Mouse (Mus musculus): ENCODE measurements around the gene Ambra1. TPM values are rescaled to one million over a fixed set of nuclear protein-coding genes. Genes with fewer than 3 reads are reported as not detected.

Gene Ambra1
- polyA plus RNA-seq, 1 experiment from 2014 or later: 14.5 TPM

DNA sequence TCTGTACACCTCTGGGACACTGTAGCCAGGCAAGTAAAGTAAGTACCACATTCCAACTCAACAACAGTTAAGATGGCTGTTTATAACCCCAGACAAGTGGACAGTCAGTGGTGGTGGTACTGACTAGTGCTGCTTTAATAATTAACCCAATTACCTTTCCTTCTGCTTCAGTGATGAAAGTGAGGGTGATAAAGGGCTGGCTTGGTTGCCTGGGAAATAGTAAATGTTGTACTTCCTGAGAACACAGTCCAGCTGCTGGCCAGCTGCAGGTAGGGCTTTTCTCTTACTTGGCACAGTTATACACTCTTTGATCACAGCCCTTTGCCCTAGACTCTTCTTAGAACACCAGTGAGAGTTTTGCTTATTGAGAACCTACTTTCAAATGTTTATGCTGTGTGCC is 102.3 kb downstream of the Ambra1 start:
- Histone ChIP-seq H3K4me2 (no peak overlapping the region), H3K9ac (no peak overlapping the region), H3K4me1 (replicated peaks) (peaks cover 13% of the 10 kb centered on the region; the same call in 1 of the 2 replicates), H3K27ac (ENCODE audit: poor library complexity, severe bottlenecking) (no peak overlapping the region), H3K4me3 (no peak overlapping the region), H3K9me3 (replicated peaks) (no peaks in the 10 kb centered on the region), H3K36me3 (no peaks in the 10 kb centered on the region), H3K27me3 (replicated peaks) (no peaks in the 10 kb centered on the region)
- no peak for ATAC-seq (ENCODE audit: insufficient number of reproducible peaks, low FRiP score)

DNA sequence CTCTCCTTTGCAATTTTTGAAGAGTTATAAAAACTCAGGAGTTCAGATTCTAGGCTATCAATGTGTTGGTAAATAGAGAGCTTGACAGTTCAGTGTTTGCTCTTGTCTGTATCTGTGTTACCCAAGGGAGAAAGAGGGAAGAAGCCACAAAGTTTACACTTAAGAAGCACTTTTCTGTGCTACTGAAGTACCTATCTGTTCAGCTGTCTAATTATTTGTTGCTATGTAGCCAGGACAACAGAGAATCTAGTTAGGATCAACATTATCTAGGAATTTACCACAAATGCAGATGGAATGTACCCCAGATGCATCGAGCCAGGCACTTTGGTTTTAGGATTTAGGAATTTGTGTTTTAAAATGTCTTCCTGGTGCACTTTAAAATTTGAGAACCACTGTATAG is 104.3 kb downstream of the Ambra1 start:
- ATAC-seq (ENCODE audit: insufficient number of reproducible peaks, low FRiP score): no peak
- Histone ChIP-seq H3K9me3 (replicated peaks) (no peaks in the 10 kb centered on the region), H3K9ac (no peak overlapping the region), H3K4me2 (no peak overlapping the region), H3K4me1 (replicated peaks) (peaks cover 13% of the 10 kb centered on the region; the same call in 1 of the 2 replicates), H3K27ac (ENCODE audit: poor library complexity, severe bottlenecking) (no peak overlapping the region), H3K27me3 (replicated peaks) (no peaks in the 10 kb centered on the region), H3K36me3 (no peaks in the 10 kb centered on the region), H3K4me3 (no peak overlapping the region)
- WGBS: 54% methylated on average over 1 of the region's 1 CpGs

DNA sequence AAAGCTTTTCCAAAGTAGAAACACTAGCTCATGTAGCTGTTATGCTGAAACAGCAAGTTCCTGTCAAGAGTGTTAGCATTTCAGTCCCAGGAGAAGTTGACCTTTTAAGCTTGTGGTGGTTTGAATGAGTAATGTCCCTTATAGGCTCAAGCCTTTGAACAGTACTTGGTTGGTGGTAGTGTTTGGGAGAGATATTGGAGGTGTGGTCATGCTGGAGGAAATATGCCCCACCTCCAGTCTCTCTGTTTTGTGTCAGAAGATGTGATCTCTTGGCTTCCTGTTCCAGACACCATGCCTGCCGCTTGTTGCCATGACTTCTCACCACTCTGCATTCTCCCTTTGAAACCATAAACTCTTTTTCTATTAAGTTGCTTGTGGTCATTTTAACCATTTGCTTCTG is 105.1 kb downstream of the Ambra1 start:
- no peak overlapping the region for H3K27ac ChIP-seq (ENCODE audit: poor library complexity, severe bottlenecking)

DNA sequence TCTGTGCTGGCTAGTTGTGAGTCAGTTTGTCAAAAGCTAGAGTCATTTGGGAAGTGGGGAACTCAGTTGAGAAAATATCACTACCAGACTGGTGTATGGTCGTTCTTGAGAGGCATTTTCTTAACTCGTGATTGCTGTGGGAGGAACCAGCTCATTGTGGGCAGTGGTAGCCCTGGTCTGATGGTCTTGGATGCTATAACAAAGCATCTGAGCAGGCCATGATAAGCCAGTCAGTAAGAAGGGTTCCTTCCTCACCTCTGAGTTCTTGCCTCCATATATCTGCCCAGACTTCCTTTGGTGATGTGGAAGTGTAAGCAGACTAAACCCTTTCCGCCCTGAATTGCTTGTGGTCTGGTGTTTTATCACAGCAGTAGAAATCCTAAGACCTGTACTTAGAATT is 105.7 kb downstream of the Ambra1 start:
- no peak for ATAC-seq (ENCODE audit: insufficient number of reproducible peaks, low FRiP score)
- Histone ChIP-seq H3K9me3 (replicated peaks) (no peaks in the 10 kb centered on the region), H3K9ac (no peak overlapping the region), H3K36me3 (no peaks in the 10 kb centered on the region), H3K27me3 (replicated peaks) (no peaks in the 10 kb centered on the region), H3K4me3 (no peak overlapping the region), H3K4me1 (replicated peaks) (peaks cover 13% of the 10 kb centered on the region; the same call in 1 of the 2 replicates), H3K27ac (ENCODE audit: poor library complexity, severe bottlenecking) (no peak overlapping the region), H3K4me2 (no peak overlapping the region)
- WGBS: 59% methylated on average over 3 of the region's 3 CpGs

More for the DNA sequence above, 105.1 kb downstream of the Ambra1 start:
- Histone ChIP-seq H3K4me3 (no peak overlapping the region), H3K27me3 (replicated peaks) (no peaks in the 10 kb centered on the region), H3K4me2 (no peak overlapping the region), H3K36me3 (no peaks in the 10 kb centered on the region), H3K9me3 (replicated peaks) (no peaks in the 10 kb centered on the region), H3K4me1 (replicated peaks) (peaks cover 13% of the 10 kb centered on the region; the same call in 1 of the 2 replicates), H3K9ac (no peak overlapping the region)
- peak; percentile 48; the same call in 1 of the 2 replicates for ATAC-seq (ENCODE audit: insufficient number of reproducible peaks, low FRiP score)
- whole genome bisulfite sequencing: 29% methylated on average over 1 of the region's 1 CpGs

DNA sequence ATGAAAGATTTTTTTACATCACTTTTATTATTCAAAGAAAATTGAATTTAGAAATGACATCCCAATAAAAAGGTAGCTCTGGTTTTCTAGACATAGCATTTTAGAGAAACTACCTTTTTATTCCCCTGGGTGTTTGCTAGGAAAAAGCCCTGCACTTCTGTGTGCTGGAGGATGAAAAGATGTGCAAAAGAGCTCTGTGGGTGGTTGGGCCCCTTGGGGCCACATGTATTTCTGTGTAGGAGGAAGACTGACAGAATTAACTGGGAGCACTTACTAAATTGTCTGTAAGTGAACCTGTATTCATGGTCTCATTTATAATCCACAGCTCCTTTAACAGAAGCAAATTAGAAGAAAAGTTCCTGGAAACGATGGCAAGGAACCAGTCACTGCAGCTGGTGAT is 114.2 kb downstream of the Ambra1 start:
- H3K9me3 ChIP-seq (replicated peaks): no peaks in the 10 kb centered on the region
- no peak overlapping the region for H3K4me2 ChIP-seq
- no peak overlapping the region for H3K27ac ChIP-seq (ENCODE audit: poor library complexity, severe bottlenecking)
- no peak overlapping the region for H3K4me3 ChIP-seq
- no peaks in the 10 kb centered on the region for H3K36me3 ChIP-seq
- no peaks in the 10 kb centered on the region for H3K27me3 ChIP-seq (replicated peaks)
- peaks cover 4% of the 10 kb centered on the region; the same call in 1 of the 2 replicates for H3K4me1 ChIP-seq (replicated peaks)
- no peak for ATAC-seq (ENCODE audit: insufficient number of reproducible peaks, low FRiP score)
- 89% methylated on average over 1 of the region's 1 CpGs for WGBS
- H3K9ac ChIP-seq: no peak overlapping the region

DNA sequence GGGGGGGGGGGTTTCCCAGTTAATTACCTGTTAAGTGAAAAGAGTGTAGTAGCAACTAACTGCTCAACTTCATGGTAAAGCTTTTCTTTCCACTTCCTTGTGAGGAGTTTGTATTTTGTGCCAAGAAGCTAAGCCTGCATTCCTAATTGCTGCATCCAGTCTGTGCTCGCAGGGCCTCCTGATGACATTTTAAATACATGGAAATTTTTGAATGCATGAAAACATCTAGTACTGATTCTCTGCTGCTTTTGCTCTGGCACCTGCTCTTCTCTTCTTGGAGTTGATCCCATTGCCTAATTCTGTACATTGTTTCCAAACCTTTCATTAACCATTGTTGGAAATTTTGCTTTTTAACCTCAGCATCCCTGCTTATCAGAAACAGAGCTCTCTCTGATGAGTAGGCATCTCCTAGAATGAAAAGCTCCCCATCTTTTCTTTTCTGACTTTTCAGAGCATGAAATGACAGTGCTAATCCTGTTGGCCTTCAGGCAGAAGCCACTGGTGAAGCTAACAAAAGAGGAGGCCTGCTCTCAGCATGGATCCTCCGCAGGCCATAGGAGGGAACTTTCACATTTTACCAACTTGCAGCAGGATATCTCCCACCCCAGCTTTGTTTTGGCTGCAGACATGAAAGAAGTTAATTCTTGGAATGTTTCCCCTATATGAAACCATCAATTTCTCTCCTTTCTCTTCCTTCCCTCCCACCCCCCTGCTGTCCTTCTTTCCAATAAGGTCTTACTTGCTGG is 122.7 kb downstream of the Ambra1 start:
- no peak for ATAC-seq (ENCODE audit: insufficient number of reproducible peaks, low FRiP score)
- no peaks in the 10 kb centered on the region for H3K36me3 ChIP-seq

DNA sequence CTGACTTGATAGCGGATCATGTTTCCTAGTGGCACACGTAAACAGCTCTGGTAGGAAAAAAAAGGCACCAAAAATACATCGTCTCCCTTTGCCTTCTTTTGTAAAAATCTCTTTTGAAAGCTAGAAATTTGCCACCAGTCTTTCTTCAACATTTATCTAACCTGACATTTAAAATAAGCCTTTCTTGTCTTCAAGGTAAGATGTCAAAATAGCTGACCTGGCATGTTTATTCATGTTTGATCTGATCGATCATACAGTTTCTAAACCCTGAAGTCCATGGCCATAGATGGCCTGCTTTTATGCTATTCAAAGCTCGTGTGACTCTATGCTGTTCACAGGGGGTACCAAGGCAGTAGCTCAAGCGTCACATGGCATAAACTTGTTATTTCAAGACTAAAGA is 124.6 kb downstream of the Ambra1 start:
- Histone ChIP-seq H3K27ac (ENCODE audit: poor library complexity, severe bottlenecking) (no peak overlapping the region), H3K9ac (no peak overlapping the region), H3K4me2 (no peak overlapping the region), H3K4me3 (no peak overlapping the region), H3K36me3 (no peaks in the 10 kb centered on the region), H3K4me1 (replicated peaks) (no peaks in the 10 kb centered on the region), H3K9me3 (replicated peaks) (no peaks in the 10 kb centered on the region), H3K27me3 (replicated peaks) (no peaks in the 10 kb centered on the region)
- no peak for ATAC-seq (ENCODE audit: insufficient number of reproducible peaks, low FRiP score)
- WGBS: 91% methylated on average over 6 of the region's 6 CpGs

More for the DNA sequence above, 122.7 kb downstream of the Ambra1 start:
- H3K4me3 ChIP-seq: no peak overlapping the region
- no peak overlapping the region for H3K4me2 ChIP-seq
- H3K27me3 ChIP-seq (replicated peaks): no peaks in the 10 kb centered on the region
- H3K9ac ChIP-seq: no peak overlapping the region
- H3K4me1 ChIP-seq (replicated peaks): no peaks in the 10 kb centered on the region
- H3K27ac ChIP-seq (ENCODE audit: poor library complexity, severe bottlenecking): no peak overlapping the region
- H3K9me3 ChIP-seq (replicated peaks): no peaks in the 10 kb centered on the region
- WGBS: 72% methylated on average over 2 of the region's 2 CpGs

DNA sequence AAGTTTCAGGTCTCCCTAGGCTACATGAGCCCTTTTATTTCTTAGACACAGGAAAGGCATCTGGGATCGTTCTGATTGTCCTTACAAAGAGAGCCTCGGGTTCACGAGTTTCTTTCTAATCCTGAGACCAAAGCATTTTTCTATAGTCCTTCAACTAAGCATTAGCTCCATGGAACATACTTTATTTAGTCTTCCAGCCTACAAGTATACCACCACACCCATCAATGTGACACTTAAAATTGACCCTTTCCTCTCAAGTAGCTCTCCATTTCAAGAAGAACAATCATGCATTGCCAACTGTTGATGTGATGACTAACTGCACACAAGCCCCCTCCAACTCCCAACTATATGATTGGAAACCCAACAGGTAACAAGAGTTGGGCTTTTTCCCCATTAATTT is 127.0 kb downstream of the Ambra1 start:
- Histone ChIP-seq H3K4me1 (replicated peaks) (no peaks in the 10 kb centered on the region), H3K4me3 (no peak overlapping the region), H3K4me2 (no peak overlapping the region), H3K27me3 (replicated peaks) (no peaks in the 10 kb centered on the region), H3K9ac (no peak overlapping the region), H3K27ac (ENCODE audit: poor library complexity, severe bottlenecking) (no peak overlapping the region), H3K36me3 (no peaks in the 10 kb centered on the region), H3K9me3 (replicated peaks) (no peaks in the 10 kb centered on the region)
- WGBS: 96% methylated on average over 3 of the region's 3 CpGs
- ATAC-seq (ENCODE audit: insufficient number of reproducible peaks, low FRiP score): no peak

DNA sequence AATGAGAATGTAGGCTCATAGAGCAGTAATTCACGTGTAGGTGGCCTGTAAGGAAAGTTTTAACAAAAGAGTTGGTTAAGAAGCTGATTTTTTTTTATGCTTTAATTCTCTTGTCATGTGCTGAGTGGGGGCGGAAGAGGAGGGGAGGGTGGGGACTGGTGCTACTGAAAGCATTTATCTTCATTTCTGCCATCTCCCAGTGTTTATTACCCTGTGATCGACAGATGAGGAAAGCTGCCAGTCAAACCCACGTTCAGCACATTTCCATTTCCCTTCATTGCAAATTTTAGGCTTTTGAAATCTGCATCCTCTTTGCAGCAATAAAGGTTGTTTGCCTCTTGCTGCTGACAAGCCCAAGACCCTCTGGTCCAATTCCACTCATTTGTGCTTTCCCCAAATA is 129.5 kb downstream of the Ambra1 start:
- no peak overlapping the region for H3K27ac ChIP-seq (ENCODE audit: poor library complexity, severe bottlenecking)
- 64% methylated on average over 4 of the region's 4 CpGs for WGBS
- H3K4me1 ChIP-seq (replicated peaks): no peaks in the 10 kb centered on the region
- no peaks in the 10 kb centered on the region for H3K36me3 ChIP-seq
- no peaks in the 10 kb centered on the region for H3K27me3 ChIP-seq (replicated peaks)
- no peak overlapping the region for H3K4me3 ChIP-seq
- H3K4me2 ChIP-seq: no peak overlapping the region
- H3K9ac ChIP-seq: no peak overlapping the region
- ATAC-seq (ENCODE audit: insufficient number of reproducible peaks, low FRiP score): no peak
- H3K9me3 ChIP-seq (replicated peaks): no peaks in the 10 kb centered on the region

DNA sequence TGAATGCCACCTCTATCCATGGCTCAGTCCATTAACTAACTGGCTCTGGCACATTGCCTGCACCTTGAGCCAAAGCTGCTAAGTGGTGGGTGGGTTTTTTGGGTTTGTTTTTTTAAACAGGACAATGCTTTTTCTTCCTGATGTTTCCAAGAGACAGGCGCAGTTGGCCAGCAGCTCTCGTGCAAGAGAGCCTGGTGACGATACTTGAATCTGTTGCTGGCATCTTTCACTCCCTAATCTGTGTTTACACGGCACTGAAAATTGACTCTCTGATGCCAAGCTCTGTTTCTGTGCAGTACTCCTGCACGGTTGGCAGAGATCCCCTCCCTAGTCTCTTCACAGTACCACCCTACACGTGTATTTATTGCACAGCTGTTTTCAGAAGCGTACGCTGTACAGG is 140.8 kb downstream of the Ambra1 start:
- Histone ChIP-seq H3K27me3 (replicated peaks) (no peaks in the 10 kb centered on the region), H3K9me3 (replicated peaks) (no peaks in the 10 kb centered on the region), H3K36me3 (peaks cover 3% of the 10 kb centered on the region; the same call in 1 of the 2 replicates), H3K9ac (no peak overlapping the region), H3K4me1 (replicated peaks) (no peaks in the 10 kb centered on the region), H3K4me3 (no peak overlapping the region), H3K27ac (ENCODE audit: poor library complexity, severe bottlenecking) (no peak overlapping the region), H3K4me2 (no peak overlapping the region)
- WGBS: 56% methylated on average over 8 of the region's 8 CpGs
- ATAC-seq (ENCODE audit: insufficient number of reproducible peaks, low FRiP score): no peak

DNA sequence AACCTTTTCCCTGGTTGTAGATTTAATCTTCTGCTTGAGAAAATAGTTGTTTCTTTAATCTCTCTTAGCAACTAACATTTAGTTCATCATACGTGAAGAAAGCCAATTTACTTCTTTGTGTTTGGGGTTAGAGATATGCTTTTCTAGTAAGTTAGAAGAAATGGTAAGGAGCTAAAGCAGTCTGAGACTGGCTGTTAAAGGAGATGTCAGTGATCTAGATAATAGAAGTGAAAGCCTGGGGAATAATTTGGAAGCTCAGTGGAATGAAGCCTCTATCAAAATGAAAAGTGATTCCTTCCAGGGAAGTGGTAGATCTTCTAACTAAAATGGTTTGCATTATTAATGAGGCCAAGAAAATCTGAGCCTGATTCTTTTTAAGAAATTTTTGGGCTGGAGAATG is 141.3 kb downstream of the Ambra1 start:
- Histone ChIP-seq H3K4me1 (replicated peaks) (no peaks in the 10 kb centered on the region), H3K36me3 (peaks cover 8% of the 10 kb centered on the region), H3K9me3 (replicated peaks) (no peaks in the 10 kb centered on the region), H3K4me2 (no peak overlapping the region), H3K9ac (no peak overlapping the region), H3K4me3 (no peak overlapping the region), H3K27me3 (replicated peaks) (no peaks in the 10 kb centered on the region), H3K27ac (ENCODE audit: poor library complexity, severe bottlenecking) (no peak overlapping the region)
- no peak for ATAC-seq (ENCODE audit: insufficient number of reproducible peaks, low FRiP score)
- WGBS: 74% methylated on average over 1 of the region's 1 CpGs

DNA sequence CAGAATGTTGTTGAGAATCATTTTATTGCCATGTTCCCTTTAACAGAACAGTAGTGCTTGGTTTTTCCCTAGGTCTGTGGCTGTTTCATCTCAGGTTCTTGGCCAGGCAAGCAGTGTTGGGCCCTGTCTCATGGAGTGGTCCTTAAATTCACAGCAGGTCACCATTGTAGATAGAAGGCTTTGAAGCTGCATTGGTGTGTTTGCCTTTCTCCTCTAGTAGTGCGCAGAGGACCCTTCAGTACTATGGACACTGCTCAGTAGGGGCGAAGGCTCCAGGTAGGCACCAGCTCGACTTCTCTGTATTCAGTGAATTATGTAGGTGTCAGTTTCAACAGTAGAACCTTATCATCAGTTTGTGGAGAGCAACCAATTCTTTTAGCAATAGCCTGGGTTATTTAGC is 142.7 kb downstream of the Ambra1 start:
- ATAC-seq (ENCODE audit: insufficient number of reproducible peaks, low FRiP score): no peak
- no peak overlapping the region for H3K4me3 ChIP-seq
- WGBS: 93% methylated on average over 3 of the region's 3 CpGs
- no peak overlapping the region for H3K4me2 ChIP-seq
- H3K9me3 ChIP-seq (replicated peaks): no peaks in the 10 kb centered on the region
- peaks cover 12% of the 10 kb centered on the region for H3K36me3 ChIP-seq
- no peak overlapping the region for H3K27ac ChIP-seq (ENCODE audit: poor library complexity, severe bottlenecking)
- H3K4me1 ChIP-seq (replicated peaks): no peaks in the 10 kb centered on the region
- no peak overlapping the region for H3K9ac ChIP-seq
- H3K27me3 ChIP-seq (replicated peaks): no peaks in the 10 kb centered on the region

Data from heart, embryonic 12.5 days (tissue).